Mouse (Mus musculus) bone marrow macrophage, adult 2 months (primary cell): Measurements from ENCODE around the gene Sgtb.

ENCODE experiments used
- CTCF ChIP-seq: IDR thresholded peaks from 2 replicates; pipeline ENCODE4 v1.5.1; 2012; ENCODE audit warnings: low read depth, mild to moderate bottlenecking, low read length, moderate library complexity
- POLR2A ChIP-seq: IDR thresholded peaks from 2 replicates; pipeline ENCODE4 v1.6.1; 2012; ENCODE audit warnings: mild to moderate bottlenecking, low read depth, low read length, borderline replicate concordance

GRCm38 (mm10) chr13:104065649-104066347, 43.7 kb upstream of the Sgtb start:
- TF ChIP-seq POLR2A (no peak), CTCF (no peak)
